Mouse (Mus musculus) frontal cortex, adult (tissue): ENCODE measurements around the gene Gzmd.
"Not testable (repeated sequence)": the region's sequence is repeated elsewhere in the genome, so short reads cannot be mapped to it uniquely, and the experiment has no call there.

Experiments used
- ATAC-seq: cut with Nextera tagmentation; 2 replicates; pipeline ENCODE4 v1.9.2; 2017; ENCODE audit warnings: mild to moderate bottlenecking, moderate library complexity, mixed read lengths; ENCODE audit not compliant: low TSS enrichment

The Gzmd gene

GRCm38 (mm10) chr14:56132508-56132907 lies at the start of gene Gzmd:
Gene Gzmd (minus strand): TSS chr14:56132608.
- ATAC-seq, result not testable (repeated sequence)

- 0 out of 2 replicates have a peak, but pooled peaks have one; percentile 64 for ATAC-seq
Measured at GRCm38 (mm10) chr14:56177651-56178050, 45.2 kb upstream of the Gzmd start.

GRCm38 (mm10) chr14:56174499-56174898 lies 42.1 kb upstream of the Gzmd start, which contains the start of gene Gzmn:
Gene Gzmn (minus strand): TSS chr14:56174599.
- no peak for ATAC-seq

GRCm38 (mm10) chr14:56173396-56173795 lies 41.0 kb upstream of the Gzmd start:
- peak; percentile 60 for ATAC-seq

GRCm38 (mm10) chr14:56172744-56173143 lies 40.3 kb upstream of the Gzmd start:
- no peak for ATAC-seq

- peak; percentile 97 for ATAC-seq
Measured at GRCm38 (mm10) chr14:56168009-56168408, 35.6 kb upstream of the Gzmd start.

- no peak for ATAC-seq
Measured at GRCm38 (mm10) chr14:56162109-56162508, 29.7 kb upstream of the Gzmd start.

- not testable (repeated sequence) for ATAC-seq
Measured at GRCm38 (mm10) chr14:56159479-56159878, 27.1 kb upstream of the Gzmd start, which contains the start of gene Gzmg. Gene Gzmg (minus strand): TSS chr14:56159579.

- no peak for ATAC-seq
Measured at GRCm38 (mm10) chr14:56155340-56155739, 22.9 kb upstream of the Gzmd start.

GRCm38 (mm10) chr14:56133675-56134074 lies 1.3 kb upstream of the Gzmd start:
- not testable (repeated sequence) for ATAC-seq

GRCm38 (mm10) chr14:56128341-56128740 lies 4.1 kb downstream of the Gzmd start:
- no peak for ATAC-seq

- no peak for ATAC-seq
Measured at GRCm38 (mm10) chr14:56123516-56123915, 8.9 kb downstream of the Gzmd start.

- no peak for ATAC-seq
Measured at GRCm38 (mm10) chr14:56120525-56120924, 11.9 kb downstream of the Gzmd start, which contains the start of gene Gzme. Gene Gzme (minus strand): TSS chr14:56120625.

- ATAC-seq, result not testable (repeated sequence)
Measured at GRCm38 (mm10) chr14:56115531-56116310, 16.7 kb downstream of the Gzmd start.

- ATAC-seq, result no peak
Measured at GRCm38 (mm10) chr14:56105447-56106180, 26.8 kb downstream of the Gzmd start.

GRCm38 (mm10) chr14:56105016-56105415 lies 27.4 kb downstream of the Gzmd start:
- ATAC-seq, result no peak

GRCm38 (mm10) chr14:56103452-56103851 lies 29.0 kb downstream of the Gzmd start:
- ATAC-seq, result no peak

- no peak for ATAC-seq
Measured at GRCm38 (mm10) chr14:56102386-56102785, 30.0 kb downstream of the Gzmd start, which contains the start of gene Ctsg. Gene Ctsg (minus strand): TSS chr14:56102574.

GRCm38 (mm10) chr14:56098940-56099339 lies 33.5 kb downstream of the Gzmd start:
- ATAC-seq, result no peak

GRCm38 (mm10) chr14:56097597-56097996 lies 34.8 kb downstream of the Gzmd start:
- ATAC-seq, result no peak

GRCm38 (mm10) chr14:56093353-56093752 lies 39.1 kb downstream of the Gzmd start:
- no peak for ATAC-seq

- no peak for ATAC-seq
Measured at GRCm38 (mm10) chr14:56086711-56087110, 45.7 kb downstream of the Gzmd start.

GRCm38 (mm10) chr14:56085167-56085566 lies 47.2 kb downstream of the Gzmd start, which contains the start of gene Mcpt8:
Gene Mcpt8 (minus strand): TSS chr14:56085273.
- ATAC-seq, result no peak
